Mouse (Mus musculus): ENCODE measurements around the gene Rpl27a.

Rpl27a gene

GRCm38 (mm10) chr7:109563775-109564362, 44.9 kb downstream of the Rpl27a start:
- no peak for DNase-seq (ENCODE audit: low spot score in 2 of 2)

GRCm38 (mm10) chr7:109566327-109566726, 47.4 kb downstream of the Rpl27a start:
- DNase-seq (ENCODE audit: low spot score in 2 of 2) = no peak

- no peak for DNase-seq (ENCODE audit: low spot score in 2 of 2)
These were observed 48.2 kb downstream of the Rpl27a start for GRCm38 (mm10) chr7:109566841-109567768.

GRCm38 (mm10) chr7:109568391-109568892, 49.5 kb downstream of the Rpl27a start:
- DNase-seq (ENCODE audit: low spot score in 2 of 2) = no peak
